Mouse (Mus musculus): ENCODE data around the gene Ak4. TPM values are rescaled to one million over a fixed set of nuclear protein-coding genes. Genes with fewer than 3 reads are reported as not detected.
"Not testable (repeated sequence)": the region's sequence is repeated elsewhere in the genome, so short reads cannot be mapped to it uniquely, and the experiment has no call there.

Gene Ak4
- total RNA-seq, 2 experiments from 2014 or later: 25.3 to 27.9 TPM

DNA sequence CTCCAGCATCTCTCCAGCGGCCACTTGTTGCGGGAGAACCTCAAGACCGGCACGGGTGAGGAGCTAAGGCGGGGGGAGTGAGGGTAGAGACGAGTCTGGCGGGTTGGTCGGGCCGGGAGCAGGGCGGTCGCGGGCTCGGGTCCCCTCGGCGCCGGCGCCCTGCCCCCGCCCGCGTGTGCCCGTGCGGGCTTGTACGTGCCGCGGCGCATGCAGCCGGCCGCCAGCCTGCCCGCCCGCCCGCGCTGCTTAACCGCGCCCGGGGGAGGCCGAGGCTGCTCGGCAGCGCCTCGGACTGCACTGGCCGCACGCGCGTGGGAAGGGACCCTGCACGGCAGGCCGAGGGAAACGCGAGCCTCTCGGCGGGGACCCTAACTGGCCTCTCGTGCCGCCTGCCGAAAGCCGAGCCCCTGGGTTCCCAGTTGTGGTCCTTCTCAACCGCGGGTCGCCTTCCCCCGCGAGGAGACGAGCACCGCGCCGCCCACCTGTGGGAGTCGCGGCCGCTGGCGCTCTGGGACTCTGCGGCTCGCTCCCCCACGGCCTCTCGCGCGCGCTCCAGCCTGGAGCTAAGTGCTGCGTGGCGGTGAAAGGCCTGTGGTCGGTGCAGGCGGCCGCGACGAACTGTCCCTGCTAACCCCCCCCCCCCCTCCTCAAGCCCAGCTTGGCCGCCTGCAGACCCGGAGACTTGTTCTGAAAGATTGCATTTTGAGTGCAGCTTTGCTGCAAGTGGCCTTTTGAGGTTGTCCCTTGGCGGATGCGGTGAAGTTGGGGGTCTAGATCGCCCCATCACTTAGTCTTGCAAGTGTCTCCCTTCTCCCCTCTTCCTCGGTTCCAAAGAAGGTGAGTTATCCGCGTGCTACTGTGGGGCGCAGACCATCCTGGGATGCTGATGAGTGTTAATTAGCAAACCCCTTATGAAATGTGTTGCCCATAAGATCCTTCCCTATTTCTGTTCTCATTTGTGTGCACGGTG, 1.1 kb downstream of the Ak4 start:
- DNase-seq (ENCODE audit: low spot score in 2 of 2): no peak

GRCm38 (mm10) chr4:101422996-101423395, 3.9 kb downstream of the Ak4 start:
- no peak for DNase-seq (ENCODE audit: low spot score in 2 of 2)
- intact Hi-C loops (cut with DNase I): no loop called here

More for the DNA sequence above, 1.1 kb downstream of the Ak4 start:
- intact Hi-C loops (cut with DNase I): loop anchor here (5.0 kb wide), 1 partner anchor 63 kb away; no protein-coding TSS in a partner anchor

DNA sequence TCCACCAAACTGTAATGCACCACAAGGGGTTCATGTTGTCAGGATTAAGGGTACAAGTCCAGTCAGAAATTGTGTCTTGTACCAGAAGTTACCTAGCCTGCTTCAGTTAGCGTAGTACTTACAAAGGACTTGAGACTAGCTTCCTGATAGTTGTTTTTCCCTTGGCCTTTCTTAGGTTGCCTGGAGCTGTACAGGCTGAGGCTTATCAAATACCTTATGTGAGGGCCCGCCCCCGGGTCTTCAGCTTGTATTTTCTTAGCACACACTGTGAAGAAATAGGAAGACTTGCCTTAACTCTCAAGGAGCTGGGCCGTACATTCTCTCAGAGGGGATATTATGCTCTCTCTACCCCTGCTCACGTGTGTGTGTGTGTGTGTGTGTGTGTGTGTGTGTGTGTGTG, 4.5 kb downstream of the Ak4 start:
- intact Hi-C loops (cut with DNase I): no loop called here
- no peak for DNase-seq (ENCODE audit: low spot score in 2 of 2)

- intact Hi-C loops (cut with DNase I): no loop called here
- no peak for DNase-seq (ENCODE audit: low spot score in 2 of 2)
Measured at GRCm38 (mm10) chr4:101424495-101424894, 5.4 kb downstream of the Ak4 start.

- DNase-seq (ENCODE audit: low spot score in 2 of 2): no peak
- intact Hi-C loops (cut with DNase I): no loop called here
Measured at GRCm38 (mm10) chr4:101425119-101425518, 6.0 kb downstream of the Ak4 start.

- intact Hi-C loops (cut with DNase I): no loop called here
Measured at GRCm38 (mm10) chr4:101425666-101426065, 6.6 kb downstream of the Ak4 start.

DNA sequence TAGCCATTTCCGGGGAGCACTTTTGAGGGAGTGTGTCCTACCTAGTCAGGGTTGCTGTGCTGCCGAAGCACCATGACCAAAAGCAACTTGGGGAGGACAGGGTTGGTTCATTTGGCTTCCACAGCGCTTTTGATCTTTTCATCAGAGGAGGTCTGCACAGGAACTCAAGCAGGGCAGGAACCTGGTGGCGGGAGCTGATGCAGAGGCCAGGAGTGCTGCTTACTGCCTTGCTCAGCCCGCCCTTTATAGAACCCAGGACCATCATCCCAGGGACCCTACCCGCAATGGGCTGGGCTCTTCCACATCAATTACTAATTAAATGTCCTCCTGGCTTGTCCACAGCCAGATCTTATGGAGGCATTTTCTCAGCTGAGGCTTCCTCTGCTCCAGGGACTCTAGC, 7.5 kb downstream of the Ak4 start:
- intact Hi-C loops (cut with DNase I): no loop called here

More at GRCm38 (mm10) chr4:101425666-101426065, 6.6 kb downstream of the Ak4 start:
- DNase-seq (ENCODE audit: low spot score in 2 of 2): no peak

GRCm38 (mm10) chr4:101427886-101428680, 9.0 kb downstream of the Ak4 start:
- intact Hi-C loops (cut with DNase I): no loop called here
- no peak for DNase-seq (ENCODE audit: low spot score in 2 of 2)

More for the DNA sequence above, 7.5 kb downstream of the Ak4 start:
- no peak for DNase-seq (ENCODE audit: low spot score in 2 of 2)

- DNase-seq (ENCODE audit: low spot score in 2 of 2): no peak
- intact Hi-C loops (cut with DNase I): no loop called here
Measured at GRCm38 (mm10) chr4:101429073-101429472, 10.0 kb downstream of the Ak4 start.

DNA sequence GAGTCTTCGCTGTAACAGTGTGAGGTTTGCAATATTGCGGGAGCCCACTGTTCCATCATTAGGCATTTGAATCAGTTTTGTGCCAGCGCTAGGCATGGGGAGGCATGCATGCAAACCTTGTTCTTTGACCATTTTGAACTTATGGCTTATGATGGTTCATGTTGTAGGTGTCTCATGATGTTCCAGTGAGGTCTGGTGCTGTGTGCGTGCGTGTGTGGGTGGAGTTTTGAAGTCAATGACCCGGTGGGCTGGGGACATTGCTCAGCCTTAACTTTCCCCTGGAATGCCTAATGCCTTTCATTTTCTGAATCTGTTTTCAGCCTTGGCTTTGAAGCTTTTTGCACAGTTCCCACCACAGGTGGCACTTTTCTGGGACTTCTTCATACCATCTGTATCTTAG, 10.9 kb downstream of the Ak4 start:
- intact Hi-C loops (cut with DNase I): no loop called here

GRCm38 (mm10) chr4:101436761-101437512, 17.9 kb downstream of the Ak4 start:
- DNase-seq (ENCODE audit: low spot score in 2 of 2): peak; percentile 79 to 88
- intact Hi-C loops (cut with DNase I): no loop called here

More for the DNA sequence above, 10.9 kb downstream of the Ak4 start:
- no peak for DNase-seq (ENCODE audit: low spot score in 2 of 2)

DNA sequence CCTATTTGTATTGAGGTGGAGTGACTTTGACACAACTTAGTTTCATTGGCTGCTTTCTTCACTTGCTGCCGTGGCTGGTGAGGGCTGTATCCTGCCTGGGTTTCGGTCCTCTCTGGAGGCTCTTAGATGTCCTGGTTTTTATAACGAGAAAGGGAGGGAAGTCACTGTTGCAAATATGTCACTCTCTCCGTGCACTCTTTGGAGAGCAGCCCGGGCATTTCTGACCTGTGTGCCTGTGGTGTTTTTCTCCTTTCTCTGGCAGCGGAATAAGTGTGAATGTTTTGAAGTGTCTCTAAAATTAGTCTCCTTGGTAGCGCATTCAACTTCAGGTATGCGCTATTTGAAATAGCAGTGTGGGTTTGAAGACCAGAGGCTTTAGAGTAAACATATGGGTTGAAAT, 19.2 kb downstream of the Ak4 start:
- no peak for DNase-seq (ENCODE audit: low spot score in 2 of 2)
- intact Hi-C loops (cut with DNase I): no loop called here

- peak in 1 of 2 experiments; percentile 17 for DNase-seq (ENCODE audit: low spot score in 2 of 2)
- intact Hi-C loops (cut with DNase I): no loop called here
Measured at GRCm38 (mm10) chr4:101439738-101440389, 20.8 kb downstream of the Ak4 start.

DNA sequence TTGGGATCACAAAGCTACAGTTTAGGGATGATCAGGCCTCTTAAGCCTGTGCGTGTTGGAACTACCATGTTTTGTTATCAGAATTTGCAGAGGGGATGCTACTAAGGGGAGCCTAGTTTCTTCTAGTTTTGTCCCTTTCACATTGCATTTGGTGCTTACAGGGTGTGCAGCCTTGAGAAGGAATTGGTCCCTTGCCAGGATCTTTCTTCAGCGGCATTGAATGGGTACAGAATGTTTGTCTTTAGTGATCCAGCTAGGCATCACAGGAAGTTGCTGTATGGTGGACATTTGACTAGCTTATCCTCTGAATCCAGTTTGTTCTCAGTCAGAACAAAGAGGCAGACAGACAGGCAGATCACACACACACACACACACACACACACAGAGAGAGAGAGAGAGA, 23.7 kb downstream of the Ak4 start:
- DNase-seq (ENCODE audit: low spot score in 2 of 2): no peak
- intact Hi-C loops (cut with DNase I): no loop called here

DNA sequence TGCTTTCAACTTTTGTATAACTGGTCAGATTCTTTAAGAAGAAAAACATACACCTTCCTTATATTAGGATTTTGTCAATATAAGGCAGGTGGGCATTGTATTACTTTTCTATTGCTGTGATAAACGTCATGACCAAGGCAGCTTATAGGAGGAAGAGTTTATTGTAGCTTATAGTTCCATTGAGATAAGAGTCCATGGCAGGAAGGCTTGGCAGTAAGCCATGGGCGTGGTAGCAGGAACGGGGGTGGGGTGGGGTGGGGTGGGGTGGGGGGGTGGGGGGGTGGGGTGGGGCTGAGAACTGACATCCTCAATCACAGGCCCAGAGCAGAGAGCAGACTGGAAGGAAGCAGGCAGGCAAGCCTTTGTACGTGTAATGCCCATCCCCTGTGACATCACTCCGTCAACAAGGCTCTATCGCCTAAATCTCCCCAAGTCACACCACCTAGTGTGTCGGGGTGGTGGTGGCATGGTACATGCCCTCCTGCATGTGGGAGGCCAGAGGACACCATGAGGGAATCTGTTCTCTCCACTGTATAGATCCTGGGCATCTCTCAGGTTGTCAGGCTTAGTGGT, 24.4 kb downstream of the Ak4 start:
- intact Hi-C loops (cut with DNase I): no loop called here
- DNase-seq (ENCODE audit: low spot score in 2 of 2): no peak

DNA sequence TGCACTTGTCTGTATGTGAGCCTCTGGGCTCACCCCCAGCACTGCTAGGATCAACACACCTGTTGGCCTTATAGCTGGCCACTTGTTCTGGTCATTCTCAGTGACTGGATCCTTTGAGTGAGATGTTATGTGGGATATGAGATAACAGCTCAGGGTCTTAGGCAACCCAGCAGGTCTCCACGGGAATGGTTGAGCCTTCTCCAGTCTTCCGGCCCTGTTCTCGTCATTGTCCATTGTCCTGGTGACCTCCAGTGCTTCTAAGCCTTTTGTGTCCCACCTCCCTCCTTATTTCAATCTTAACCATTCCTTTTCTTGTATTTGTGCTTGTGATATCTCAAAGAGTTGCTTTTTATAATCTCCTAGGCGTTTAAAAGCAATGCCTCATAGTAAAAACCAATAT, 26.6 kb downstream of the Ak4 start:
- intact Hi-C loops (cut with DNase I): no loop called here
- no peak for DNase-seq (ENCODE audit: low spot score in 2 of 2)

DNA sequence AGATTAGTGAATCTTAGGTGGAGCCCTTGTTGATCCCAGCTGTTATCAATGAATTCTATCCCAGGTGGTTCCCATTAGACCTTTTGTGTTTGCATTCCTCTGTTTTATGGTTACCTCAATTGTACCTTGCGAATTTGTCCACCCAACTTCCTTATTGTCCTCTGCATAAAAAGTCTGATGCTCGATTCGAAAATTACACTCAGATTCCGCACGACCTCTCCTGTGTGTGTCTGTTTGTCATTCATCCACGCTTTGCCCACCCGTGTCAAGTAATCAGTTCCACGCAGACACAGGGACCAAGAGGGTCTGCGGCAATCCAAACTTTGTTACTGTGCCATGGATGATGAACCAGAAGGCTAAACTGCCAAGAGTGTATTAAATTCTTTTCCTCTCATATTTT, 27.5 kb downstream of the Ak4 start:
- DNase-seq (ENCODE audit: low spot score in 2 of 2): not testable (repeated sequence)

DNA sequence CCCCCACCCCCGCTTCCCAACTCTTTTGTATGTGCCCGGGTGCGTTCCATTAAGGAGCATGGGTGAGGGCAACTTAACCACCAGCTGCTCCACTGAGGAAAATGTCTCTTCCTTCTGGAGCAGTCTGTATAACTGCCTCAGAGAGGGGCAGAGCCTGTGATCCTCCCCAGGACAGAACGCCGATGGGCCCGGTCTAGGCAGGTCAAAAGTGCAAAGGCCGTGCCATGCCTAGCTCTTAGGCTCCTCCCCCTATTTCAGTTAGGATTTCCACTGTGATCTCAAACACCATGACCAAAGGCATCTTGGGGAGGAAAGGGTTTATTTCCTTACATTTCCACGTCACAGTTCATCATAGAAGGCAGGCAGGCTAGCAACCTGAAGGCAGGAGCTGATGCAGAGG, 29.6 kb downstream of the Ak4 start:
- intact Hi-C loops (cut with DNase I): no loop called here
- no peak for DNase-seq (ENCODE audit: low spot score in 2 of 2)

More for the DNA sequence above, 27.5 kb downstream of the Ak4 start:
- intact Hi-C loops (cut with DNase I): not testable (repeated sequence)

- intact Hi-C loops (cut with DNase I): no loop called here
- DNase-seq (ENCODE audit: low spot score in 2 of 2): no peak
Measured at GRCm38 (mm10) chr4:101449344-101449743, 30.3 kb downstream of the Ak4 start.

Measured in left cerebral cortex, postnatal 14 days (tissue).